Mouse (Mus musculus): ENCODE measurements around the gene Nat8f6.
A peak's percentile ranks its signal among the peaks of the same experiment; 100 is the strongest.
"Not testable (repeated sequence)": the region's sequence is repeated elsewhere in the genome, so short reads cannot be mapped to it uniquely, and the experiment has no call there.

Nat8f6 gene

DNA sequence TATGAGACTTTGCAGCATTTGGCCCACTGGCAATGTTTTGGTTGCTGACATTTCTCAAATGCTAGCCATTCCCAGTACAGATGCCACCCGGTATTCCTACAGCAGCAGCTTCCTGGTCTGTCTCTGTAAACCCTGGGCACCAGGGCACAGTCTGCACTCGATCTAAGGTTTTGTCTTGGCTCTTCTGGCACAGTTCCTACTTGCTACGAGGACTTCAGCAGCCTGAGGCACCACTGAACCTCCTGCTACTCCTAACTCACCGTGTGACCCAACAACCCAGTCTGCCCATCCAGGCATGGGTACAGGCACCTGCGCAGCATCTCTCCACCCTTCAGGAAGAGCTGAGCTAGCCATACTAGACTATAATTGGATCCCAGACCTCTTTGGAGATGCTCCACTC lies 15.3 kb upstream of the Nat8f6 start:
- not testable (repeated sequence) for DNase-seq (ENCODE audit: low spot score in 2 of 2)

DNA sequence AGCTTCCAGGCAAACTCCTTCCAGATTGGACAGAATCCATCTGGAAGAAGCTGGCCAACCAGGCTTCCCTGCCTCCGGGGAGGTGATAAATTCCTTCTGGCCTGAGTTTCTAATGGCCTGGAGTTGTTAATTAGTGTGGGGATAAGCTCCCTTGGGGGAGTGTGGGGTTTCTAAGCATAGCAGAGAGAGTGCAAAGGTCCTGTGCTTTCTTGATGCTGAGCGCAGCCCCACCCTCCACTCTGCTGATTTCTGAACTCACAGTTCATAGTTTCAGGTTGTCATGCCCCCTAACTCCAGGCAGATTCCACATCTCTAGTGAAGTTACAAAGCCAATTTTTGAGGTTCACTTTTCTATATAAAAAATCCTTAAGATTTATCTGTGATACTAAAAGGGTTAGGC lies 14.3 kb upstream of the Nat8f6 start:
- not testable (repeated sequence) for DNase-seq (ENCODE audit: low spot score in 2 of 2)

DNA sequence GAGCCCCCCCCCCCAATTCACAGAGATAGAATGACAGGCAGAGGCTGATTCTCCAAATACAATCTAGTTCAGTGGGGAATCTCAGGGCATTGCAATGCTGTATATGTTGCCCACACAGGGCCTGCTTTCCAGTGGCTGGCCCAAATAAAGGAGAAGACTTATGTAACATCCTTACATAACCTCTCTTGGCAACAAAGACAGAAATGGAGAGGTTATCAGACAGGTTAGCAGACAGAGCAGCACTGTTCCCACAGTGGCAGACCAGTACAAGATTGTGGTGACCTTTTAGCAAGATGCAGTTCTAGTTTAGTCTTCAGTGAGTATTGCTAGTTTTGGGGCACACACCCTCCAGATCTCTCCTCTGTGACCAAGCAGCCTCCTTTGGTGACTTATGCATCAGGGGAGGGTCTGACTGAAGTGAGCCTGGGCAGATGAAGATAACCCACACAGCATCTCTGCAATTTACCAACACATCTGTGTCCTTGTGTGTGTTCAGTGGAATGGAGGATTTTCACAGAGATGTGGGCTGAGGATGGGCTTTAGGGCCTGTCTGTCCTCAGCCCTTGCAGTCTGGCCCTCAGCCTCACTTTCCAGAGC lies 13.8 kb upstream of the Nat8f6 start:
- DNase-seq (ENCODE audit: low spot score in 2 of 2) = not testable (repeated sequence)

DNA sequence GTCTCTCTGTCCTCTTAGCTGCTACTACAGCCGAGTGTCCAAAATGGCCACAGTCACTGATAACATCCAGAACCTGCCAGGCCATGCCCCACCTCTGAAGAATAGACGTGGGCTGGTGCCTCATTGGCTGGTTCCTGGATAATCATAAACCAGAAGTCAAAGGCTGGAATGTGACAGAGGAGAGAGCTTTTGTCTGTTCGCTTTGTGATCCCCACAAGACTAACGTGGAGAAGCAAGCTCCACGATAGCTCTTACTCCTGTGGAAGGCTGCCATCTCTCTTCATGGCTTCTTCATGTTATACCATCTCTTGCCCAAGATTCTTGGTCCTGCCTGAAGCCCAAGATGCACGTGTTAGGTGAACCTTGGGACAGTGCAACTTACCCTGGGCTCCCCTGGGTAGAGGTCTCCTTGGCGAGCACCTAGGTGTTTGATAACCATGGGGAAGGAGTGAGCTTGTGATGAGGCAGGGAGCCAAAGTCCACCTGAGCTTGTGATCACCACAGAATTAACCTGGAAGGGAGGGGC lies 11.1 kb upstream of the Nat8f6 start, which contains the start of gene Nat8:
Gene Nat8 (minus strand): TSS at position 287 of the 526 bp plus-strand sequence.
- DNase-seq (ENCODE audit: low spot score in 2 of 2) = no peak

DNA sequence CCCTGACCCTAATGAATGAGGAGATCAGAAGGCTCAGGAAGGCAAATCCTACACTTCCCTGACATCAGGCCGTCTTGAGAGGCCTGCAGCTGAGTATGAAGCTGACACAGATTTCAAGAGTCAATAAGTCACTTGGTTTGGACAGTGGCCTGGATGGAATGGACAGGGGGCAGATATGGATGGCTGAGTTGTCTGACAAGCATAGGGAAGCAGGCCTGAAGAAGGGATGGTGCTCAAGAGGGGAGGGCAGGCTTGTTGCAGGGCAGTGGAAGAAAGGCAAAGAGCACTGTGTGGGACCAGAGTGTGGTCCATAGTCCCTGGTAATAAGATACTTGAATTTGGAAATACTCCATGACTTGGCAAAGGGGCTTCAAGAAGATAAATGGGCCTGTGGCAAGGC lies 8.7 kb upstream of the Nat8f6 start:
- DNase-seq (ENCODE audit: low spot score in 2 of 2) = no peak

DNA sequence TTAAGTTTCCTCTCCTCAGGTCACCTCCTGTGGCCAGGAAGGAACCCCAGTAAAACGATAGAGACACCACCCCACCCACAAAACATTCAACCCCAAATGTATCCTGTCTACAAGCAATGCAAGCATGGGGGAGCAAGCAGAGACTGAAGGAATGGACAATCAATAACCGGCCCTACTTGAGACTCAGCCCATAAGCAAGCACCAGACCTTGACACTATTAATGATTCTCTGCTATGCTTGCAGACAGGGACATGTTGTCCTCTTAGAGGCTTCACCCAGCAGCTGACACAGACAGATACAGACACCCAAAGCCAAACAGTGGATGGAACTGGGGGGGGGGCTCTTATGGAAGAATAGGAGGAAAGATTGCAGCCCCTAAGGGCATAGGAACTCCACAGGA lies 5.1 kb upstream of the Nat8f6 start:
- DNase-seq (ENCODE audit: low spot score in 2 of 2) = no peak

DNA sequence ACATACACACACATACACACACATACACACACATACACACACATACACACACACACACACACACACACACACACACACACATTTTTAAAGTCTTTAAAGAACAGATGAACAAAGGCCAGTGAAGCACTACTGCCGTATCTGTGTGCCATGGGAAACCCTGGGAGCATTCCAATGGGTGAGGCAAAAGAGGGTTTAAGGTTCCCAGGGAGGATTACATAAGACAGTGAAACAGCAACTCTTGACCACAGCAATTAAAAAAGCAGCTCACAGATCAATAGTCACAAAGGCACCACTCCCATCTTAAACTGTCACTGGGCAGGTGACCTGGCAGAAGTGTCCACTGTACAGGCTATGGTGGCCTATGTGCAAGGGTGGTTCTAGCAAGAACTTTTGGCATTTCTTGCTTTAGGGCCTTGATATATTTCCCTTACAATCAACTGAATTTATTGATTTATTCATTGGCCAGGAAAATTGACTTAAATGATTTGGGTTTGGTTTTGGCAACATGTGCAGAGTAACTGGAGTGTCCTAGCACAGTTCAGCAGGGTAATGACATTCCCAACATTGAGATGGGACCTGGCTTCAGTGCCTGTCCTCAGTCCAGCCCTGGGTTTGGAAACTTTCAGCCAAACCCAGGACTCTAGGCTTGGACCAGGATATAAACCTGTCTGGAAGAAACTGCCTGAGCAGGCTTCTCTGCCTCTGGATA lies 2.8 kb upstream of the Nat8f6 start:
- DNase-seq (ENCODE audit: low spot score in 2 of 2) = no peak

DNA sequence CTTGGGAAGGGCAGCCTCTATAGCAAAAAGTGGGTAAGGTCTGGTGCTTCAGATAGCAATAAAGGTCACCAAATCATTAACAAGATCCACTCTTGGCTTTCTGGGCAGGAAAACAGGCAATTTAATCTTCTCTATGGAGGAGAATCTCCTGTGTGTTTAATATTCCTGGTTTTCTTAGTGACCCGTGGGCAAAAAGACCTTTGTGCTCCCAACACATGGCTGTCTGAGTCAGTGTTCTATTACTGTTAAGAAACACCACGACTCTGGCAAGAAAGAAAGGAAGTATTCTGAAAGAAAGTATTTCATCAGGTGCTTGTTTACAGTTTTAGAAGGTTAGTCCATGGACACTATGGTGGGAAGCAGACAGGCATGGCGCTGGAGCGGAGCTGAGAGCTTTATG lies 1.5 kb upstream of the Nat8f6 start:
- no peak for DNase-seq (ENCODE audit: low spot score in 2 of 2)

DNA sequence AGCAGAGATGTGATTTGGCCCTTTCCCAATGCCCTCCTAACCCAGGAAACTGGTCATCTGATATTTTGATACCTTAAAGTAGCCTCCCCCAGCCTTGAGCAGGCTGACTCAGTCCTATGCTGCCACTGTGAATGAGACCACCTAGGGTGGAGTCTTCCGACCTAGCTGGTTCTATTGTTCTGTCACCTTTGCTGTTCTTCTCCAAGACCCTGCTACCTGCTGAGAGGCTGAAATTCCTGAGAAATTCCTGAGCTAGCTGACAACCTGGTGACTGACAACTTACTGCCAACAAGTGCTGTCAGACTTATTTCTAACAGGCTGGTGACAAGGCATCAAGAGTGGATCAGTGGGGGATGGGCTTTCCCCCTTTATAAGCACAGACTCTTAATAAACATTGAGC lies 2.4 kb downstream of the Nat8f6 start:
- no peak for DNase-seq (ENCODE audit: low spot score in 2 of 2)

DNA sequence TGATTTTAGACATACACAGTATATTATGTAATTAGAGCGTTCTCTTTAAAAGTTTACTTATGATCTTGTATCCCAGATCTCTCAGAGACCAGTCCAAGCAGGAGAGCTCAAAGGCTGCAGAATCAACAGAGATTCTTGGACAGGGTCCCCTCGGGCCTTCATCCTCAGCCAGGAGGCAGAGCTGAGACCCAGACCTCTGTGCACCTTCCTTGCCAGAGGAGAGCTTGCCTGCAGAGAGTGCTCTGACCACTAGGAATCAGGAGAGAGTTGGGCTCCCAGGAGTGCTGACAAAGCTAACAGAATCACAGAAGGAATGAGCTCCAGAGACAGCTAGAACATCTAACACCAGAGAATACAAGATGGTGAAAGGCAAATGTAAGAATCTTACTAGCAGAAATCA lies 7.4 kb downstream of the Nat8f6 start:
- DNase-seq (ENCODE audit: low spot score in 2 of 2) = no peak

DNA sequence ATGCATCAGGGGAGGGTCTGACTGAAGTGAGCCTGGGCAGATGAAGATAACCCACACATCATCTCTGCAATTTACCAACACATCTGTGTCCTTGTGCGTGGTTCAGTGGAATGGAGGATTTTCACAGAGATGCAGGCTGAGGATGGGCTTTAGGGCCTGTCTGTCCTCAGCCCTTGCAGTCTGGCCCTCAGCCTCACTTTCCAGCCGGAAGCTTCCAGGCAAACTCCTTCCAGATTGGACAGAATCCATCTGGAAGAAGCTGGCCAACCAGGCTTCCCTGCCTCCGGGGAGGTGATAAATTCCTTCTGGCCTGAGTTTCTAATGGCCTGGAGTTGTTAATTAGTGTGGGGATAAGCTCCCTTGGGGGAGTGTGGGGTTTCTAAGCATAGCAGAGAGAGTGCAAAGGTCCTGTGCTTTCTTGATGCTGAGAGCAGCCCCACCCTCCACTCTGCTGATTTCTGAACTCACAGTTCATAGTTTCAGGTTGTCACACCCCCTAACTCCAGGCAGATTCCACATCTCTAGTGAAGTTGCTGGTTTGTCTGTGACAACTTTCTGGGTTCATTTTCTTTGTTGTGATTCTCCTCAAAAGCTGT lies 9.7 kb downstream of the Nat8f6 start:
- DNase-seq (ENCODE audit: low spot score in 2 of 2) = not testable (repeated sequence)

DNA sequence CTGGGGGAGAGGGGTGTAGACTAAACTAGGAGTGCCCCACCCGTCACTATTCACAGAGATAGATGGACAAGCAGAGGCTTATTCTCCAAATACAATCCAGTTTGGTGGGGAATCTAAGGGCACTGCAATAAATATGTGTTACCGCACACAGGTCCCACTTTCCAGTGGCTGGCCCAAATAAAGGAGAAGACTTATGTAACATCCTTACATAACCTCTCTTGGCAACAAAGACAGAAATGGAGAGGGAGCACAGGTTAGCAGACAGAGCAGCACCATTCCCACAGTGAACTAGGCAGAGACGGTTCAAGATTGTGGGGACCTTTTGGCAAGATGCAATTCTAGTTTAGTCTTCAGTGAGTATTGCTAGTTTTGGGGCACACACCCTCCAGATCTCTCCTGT lies 10.2 kb downstream of the Nat8f6 start:
- not testable (repeated sequence) for DNase-seq (ENCODE audit: low spot score in 2 of 2)

DNA sequence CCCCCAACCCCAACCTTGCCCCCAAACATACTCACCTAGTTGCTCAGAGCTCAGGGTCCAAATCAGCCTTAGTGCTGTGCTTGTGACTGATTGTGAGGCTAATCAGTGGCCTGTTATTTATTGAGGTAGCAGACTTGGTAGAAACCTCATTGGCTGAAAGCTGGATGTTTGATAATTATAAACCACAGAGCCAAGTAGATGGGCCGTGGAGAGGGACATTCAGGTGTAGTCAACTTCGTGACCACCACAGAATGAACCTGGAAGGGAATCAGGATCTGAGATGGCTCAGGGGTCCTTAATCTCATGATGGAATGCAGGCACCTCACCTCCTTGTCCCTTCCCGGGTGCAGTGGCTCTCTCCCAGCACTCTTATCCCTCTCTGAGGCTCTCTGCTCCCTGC lies 11.0 kb downstream of the Nat8f6 start:
- not testable (repeated sequence) for DNase-seq (ENCODE audit: low spot score in 2 of 2)

DNA sequence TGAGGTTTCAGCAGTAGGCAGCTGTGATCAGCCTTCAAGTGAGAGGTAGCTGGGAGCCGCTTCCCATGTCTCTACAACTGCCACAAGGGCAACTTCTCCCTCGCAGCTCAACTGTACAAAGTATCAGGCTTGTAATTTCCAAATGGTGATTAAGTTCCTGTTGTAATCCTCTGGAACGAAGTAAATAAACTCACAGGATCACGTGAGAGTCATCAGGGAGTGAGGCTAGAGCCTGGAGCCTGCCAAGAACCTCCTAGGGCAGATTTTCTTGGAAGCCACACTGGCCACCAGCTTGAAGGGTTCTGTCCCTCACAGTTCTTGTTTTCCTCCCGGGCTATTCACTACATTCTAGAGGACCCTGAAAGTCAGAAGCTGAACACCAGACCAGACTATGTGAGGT lies 17.6 kb downstream of the Nat8f6 start:
- DNase-seq (ENCODE audit: low spot score in 2 of 2) = not testable (repeated sequence)

DNA sequence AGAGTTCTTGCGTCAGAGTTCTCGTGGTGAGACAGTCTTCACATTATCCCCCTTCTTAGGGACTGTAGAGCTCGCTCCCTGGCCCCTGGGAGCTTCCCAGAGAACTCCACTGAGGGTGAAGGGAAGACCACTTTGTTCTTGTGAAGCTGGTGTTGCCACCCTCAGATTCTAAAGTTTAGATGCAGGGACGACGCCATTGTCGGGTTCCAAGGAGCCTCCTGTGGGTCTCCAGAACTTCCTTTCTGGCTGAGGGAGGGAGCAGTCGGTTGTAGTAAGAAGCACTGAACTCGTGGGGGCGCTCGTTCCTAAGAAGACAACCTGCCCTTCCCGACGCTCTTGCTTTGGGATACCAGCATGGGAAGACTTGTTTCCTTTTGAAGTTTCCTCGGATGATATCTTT lies 55.2 kb downstream of the Nat8f6 start, which contains the start of gene Nat8f3:
Gene Nat8f3 (minus strand): TSS at position 223 of the 400 bp plus-strand sequence.
- peak; percentile 23 to 29 for DNase-seq (ENCODE audit: low spot score in 2 of 2)

DNA sequence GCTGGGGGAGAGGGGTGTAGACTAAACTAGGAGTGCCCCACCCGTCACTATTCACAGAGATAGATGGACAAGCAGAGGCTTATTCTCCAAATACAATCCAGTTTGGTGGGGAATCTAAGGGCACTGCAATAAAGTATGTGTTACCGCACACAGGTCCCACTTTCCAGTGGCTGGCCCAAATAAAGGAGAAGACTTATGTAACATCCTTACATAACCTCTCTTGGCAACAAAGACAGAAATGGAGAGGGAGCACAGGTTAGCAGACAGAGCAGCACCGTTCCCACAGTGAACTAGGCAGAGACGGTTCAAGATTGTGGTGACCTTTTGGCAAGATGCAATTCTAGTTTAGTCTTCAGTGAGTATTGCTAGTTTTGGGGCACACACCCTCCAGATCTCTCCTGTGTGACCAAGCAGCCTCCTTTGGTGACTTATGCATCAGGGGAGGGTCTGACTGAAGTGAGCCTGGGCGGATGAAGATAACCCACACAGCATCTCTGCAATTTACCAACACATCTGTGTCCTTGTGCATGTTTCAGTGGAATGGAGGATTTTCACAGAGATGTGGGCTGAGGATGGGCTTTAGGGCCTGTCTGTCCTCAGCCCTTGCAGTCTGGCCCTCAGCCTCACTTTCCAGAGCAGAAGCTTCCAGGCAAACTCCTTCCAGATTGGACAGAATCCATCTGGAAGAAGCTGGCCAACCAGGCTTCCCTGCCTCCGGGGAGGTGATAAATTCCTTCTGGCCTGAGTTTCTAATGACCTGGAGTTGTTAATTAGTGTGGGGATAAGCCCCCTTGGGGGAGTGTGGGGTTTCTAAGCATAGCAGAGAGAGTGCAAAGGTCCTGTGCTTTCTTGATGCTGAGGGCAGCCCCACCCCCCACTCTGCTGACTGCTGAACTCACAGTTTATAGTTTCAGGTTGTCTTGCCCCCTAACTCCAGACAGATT lies 57.4 kb downstream of the Nat8f6 start:
- DNase-seq (ENCODE audit: low spot score in 2 of 2) = not testable (repeated sequence)

DNA sequence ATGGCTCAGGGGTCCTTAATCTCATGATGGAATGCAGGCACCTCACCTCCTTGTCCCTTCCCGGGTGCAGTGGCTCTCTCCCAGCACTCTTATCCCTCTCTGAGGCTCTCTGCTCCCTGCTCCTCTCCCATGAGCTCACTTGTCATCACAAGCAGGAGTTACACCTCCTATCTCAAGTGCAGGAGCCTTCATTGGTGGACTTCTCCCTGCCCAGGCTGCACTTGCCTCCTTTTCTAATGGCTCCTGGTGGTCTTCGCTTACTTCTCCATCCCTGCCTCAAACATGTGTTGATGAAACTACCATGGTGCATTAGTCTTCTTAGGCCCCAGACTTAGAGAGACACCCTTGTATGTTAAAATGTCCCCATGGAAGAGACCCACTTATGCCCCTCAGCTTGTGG lies 58.1 kb downstream of the Nat8f6 start:
- DNase-seq (ENCODE audit: low spot score in 2 of 2) = not testable (repeated sequence)

All from frontal cortex, postnatal 25 days (tissue).